Mouse (Mus musculus) stomach, postnatal 0 days (tissue): ENCODE results near the gene Zfp36l1.

Experiments
- CTCF ChIP-seq: IDR thresholded peaks from 2 replicates; pipeline ENCODE4 v1.5.1; 2016; ENCODE audit warnings: antibody characterized with exemption, low read depth, mild to moderate bottlenecking, moderate library complexity
- EP300 ChIP-seq: optimal IDR thresholded peaks from 2 replicates; pipeline ENCODE3; 2016; ENCODE audit warnings: antibody characterized with exemption

DNA sequence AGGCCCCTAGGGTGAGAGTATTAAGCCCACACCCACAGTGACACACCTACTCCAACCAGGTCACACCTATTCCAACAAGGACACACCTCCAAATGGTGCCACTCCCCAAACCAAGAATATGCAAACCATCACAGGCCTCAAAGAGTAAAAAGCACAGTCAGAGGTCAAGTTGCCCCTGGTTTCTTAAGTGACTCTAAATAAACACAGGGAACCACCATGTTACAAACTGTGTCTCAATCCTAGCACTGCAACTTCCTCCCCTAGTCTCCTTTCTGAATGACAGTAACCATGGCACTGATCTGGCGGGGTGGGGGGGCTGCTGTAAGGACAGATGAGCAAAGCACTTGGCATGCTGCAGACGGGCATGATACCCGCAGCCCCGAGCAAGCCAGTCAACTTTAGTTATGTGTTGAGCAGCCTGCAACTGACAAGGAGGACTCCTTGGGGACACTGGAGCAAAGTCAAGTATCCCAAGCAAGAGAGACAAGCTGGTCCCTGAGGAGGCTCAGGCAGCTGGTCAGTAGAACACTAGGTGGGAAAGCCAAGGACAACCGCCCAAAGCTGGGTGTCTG lies 14.5 kb upstream of the Zfp36l1 start:
- TF ChIP-seq CTCF (no peak), EP300 (no peak)
